ENCODE assay signal across 19 mouse cellular contexts in the genomic region with DNA sequence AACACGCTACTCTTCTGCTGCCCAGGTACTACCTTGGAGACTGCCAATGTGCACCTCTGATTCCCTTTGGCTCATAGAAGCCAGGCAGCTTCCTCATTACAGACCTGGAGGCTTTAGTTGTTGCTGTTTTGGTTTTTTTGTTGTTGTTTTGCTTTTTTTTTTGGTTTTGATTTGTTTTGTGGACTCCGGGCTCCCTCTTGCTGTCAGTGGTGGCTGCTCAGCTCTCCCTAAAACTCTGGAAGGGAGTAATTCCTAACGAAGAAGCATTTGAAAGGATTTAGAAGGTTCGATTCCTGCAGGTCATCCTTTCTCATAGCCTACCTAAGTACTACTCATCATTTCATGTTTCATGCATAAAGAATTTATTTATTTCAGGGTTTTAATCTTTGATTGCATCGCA.
"Had no signal": no experiment of that assay in that cellular context is flagged by ENCODE, and none has a peak within 500 bp of the region (broad histone marks: within the 10 kb centered on the region; RNA-seq: fewer than 3 reads in every experiment).

No protein-coding gene starts in this region.

- H3K9ac ChIP-seq: limb, embryonic 13.5 days; liver, embryonic 13.5 days; lung, embryonic 14.5 days; midbrain, embryonic 12.5 days; midbrain, embryonic 15.5 days; stomach, embryonic 15.5 days had no signal

- DNase-seq: kidney, adult 2 months; kidney, postnatal 10 days; kidney, postnatal 36 days; layer of hippocampus, postnatal 36 days; liver; liver, embryonic 13.5 days; lung, embryonic 14.5 days; right cerebral cortex, postnatal 25 days; spleen, adult 18-20 months; thymus, adult 18-20 months; thymus, postnatal 36 days had no signal

- H3K4me3 ChIP-seq: limb, embryonic 10.5 days; limb, embryonic 13.5 days; liver, embryonic 13.5 days; midbrain, embryonic 12.5 days; midbrain, embryonic 15.5 days; stomach, embryonic 15.5 days had no signal

- H3K4me1 ChIP-seq: limb, embryonic 10.5 days; limb, embryonic 13.5 days; liver, embryonic 13.5 days; midbrain, embryonic 12.5 days; midbrain, embryonic 15.5 days; stomach, embryonic 15.5 days had no signal

- H3K36me3 ChIP-seq: limb, embryonic 10.5 days; limb, embryonic 13.5 days; liver, embryonic 13.5 days; midbrain, embryonic 12.5 days; midbrain, embryonic 15.5 days; stomach, embryonic 15.5 days had no signal

- ATAC-seq: intestine, postnatal 0 days; lung, postnatal 0 days; midbrain, embryonic 15.5 days had no signal

- H3K9me3 ChIP-seq: limb, embryonic 10.5 days; liver, embryonic 13.5 days; midbrain, embryonic 12.5 days; midbrain, embryonic 15.5 days; stomach, embryonic 15.5 days had no signal

- H3K4me2 ChIP-seq: limb, embryonic 13.5 days; liver, embryonic 13.5 days; lung, embryonic 14.5 days; midbrain, embryonic 12.5 days; midbrain, embryonic 15.5 days; stomach, embryonic 15.5 days had no signal

- H3K27ac ChIP-seq: limb, embryonic 10.5 days; limb, embryonic 13.5 days; liver, embryonic 13.5 days; macrophage; midbrain, embryonic 12.5 days; midbrain, embryonic 15.5 days; stomach, embryonic 15.5 days had no signal

- H3K27me3 ChIP-seq: limb, embryonic 13.5 days; liver, embryonic 13.5 days; midbrain, embryonic 12.5 days; midbrain, embryonic 15.5 days; stomach, embryonic 15.5 days had no signal
